Mouse (Mus musculus) bone marrow, adult 2 months (tissue): Measurements from ENCODE around the gene Cpn2.

Experiments
- CTCF ChIP-seq: fragments of 200-500 bp; IDR thresholded peaks from 2 replicates; pipeline ENCODE4 v1.5.1; 2011; ENCODE audit warnings: low read length, control low read depth; ENCODE audit not compliant: control insufficient read depth, insufficient read depth
- POLR2A ChIP-seq: fragments of 200-500 bp; IDR thresholded peaks from 2 replicates; pipeline ENCODE4 v1.6.1; 2011; ENCODE audit warnings: low read depth, mild to moderate bottlenecking, control low read depth, low read length, borderline replicate concordance; ENCODE audit not compliant: control insufficient read depth

DNA sequence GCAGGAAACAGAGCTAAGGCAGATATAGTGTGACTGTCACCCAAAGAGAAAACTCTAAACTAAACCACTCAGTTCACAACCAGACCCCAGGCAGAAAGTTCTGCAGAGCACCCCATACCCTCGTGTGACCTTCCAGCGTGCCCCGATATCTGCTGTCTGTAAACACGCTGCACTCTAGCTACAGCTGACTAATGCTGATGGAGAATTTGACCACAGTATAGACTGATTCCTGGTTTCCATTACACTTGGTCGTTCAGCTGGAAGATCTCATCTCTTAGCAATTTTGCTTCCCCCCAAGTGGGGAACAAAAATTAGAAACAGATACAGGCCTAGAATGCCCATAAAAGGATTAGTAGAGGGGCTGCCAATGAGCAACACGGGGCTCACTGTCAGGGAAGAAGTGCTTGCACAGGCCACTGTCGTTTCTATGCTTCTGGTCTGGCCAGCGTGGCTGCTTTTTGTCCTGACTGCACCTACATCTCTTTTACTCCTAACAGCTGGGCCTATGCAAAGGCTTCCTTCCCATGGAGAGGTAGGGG lies 4.0 kb upstream of the Cpn2 start:
- TF ChIP-seq POLR2A = no peak
- no peak for TF ChIP-seq CTCF
